Mouse (Mus musculus) ES-Bruce4 (cell line): Measurements from ENCODE around the gene Slc16a14.

Experiments used
- CTCF ChIP-seq: IDR thresholded peaks from one replicate; pipeline ENCODE4 v1.8.1; 2011; ENCODE audit warnings: low read depth, low read length
- POLR2A ChIP-seq: IDR thresholded peaks from one replicate; pipeline ENCODE4 v1.8.1; 2011; ENCODE audit warnings: low read length; ENCODE audit not compliant: insufficient read depth

- no peak for TF ChIP-seq POLR2A
- no peak for TF ChIP-seq CTCF
Measured at GRCm38 (mm10) chr1:84885174-84885573, 49.8 kb downstream of the Slc16a14 start.
